Mouse (Mus musculus) small intestine, adult 10 weeks (tissue): ENCODE data around the gene Dnase1. TPM values are rescaled to one million over a fixed set of nuclear protein-coding genes. Genes with fewer than 3 reads are reported as not detected.

Experiments
- polyA plus RNA-seq: library from polyadenylated mRNA; stranded (reverse); fragments of 350-450 nt; fragmentation: Illumina TruSeq; extraction: RNeasy Lipid Tissue Mini Kit (QIAGEN cat#74804); gene quantifications from one replicate; pipeline ENCODE4 v1.2.3, GENCODE M21; 2014; ENCODE audit warnings: low replicate concordance

Dnase1 gene
- 226 TPM for polyA plus RNA-seq

GRCm38 (mm10) chr16:4036807-4037206 is at the start of gene Dnase1:
TSS of gene Dnase1 (plus strand) at chr16:4036942.

GRCm38 (mm10) chr16:4003489-4004398 is 33.0 kb upstream of the Dnase1 start, which contains the start of gene Slx4:
TSS of gene Slx4 (minus strand) at chr16:4003770.

GRCm38 (mm10) chr16:4077384-4078061 is 40.8 kb downstream of the Dnase1 start, which contains the start of gene Trap1:
TSS of gene Trap1 (minus strand) at chr16:4077827.

Other genes starting within 250 kb of the Dnase1 start
- gene Olfr15, start 206.1 kb upstream of the Dnase1 start, polyA plus RNA-seq = not detected
- 1.5 TPM for gene Zfp174, start 189.7 kb upstream of the Dnase1 start, polyA plus RNA-seq
- 150 TPM for gene Naa60, start 164.6 kb upstream of the Dnase1 start, polyA plus RNA-seq
- gene Zfp597, start 152.4 kb upstream of the Dnase1 start, polyA plus RNA-seq = 14.5 TPM
- gene Gm20695, start 152.3 kb upstream of the Dnase1 start, polyA plus RNA-seq = 1.3 TPM
- not detected for gene 1700037C18Rik, start 128.3 kb upstream of the Dnase1 start, polyA plus RNA-seq
- 10.1 TPM for gene Cluap1, start 128.1 kb upstream of the Dnase1 start, polyA plus RNA-seq
- 2.1 TPM for gene Nlrc3, start 60.3 kb upstream of the Dnase1 start, polyA plus RNA-seq
- 16.0 TPM for gene Slx4, start 33.2 kb upstream of the Dnase1 start, polyA plus RNA-seq
- 23.0 TPM for gene Trap1, start 40.9 kb downstream of the Dnase1 start, polyA plus RNA-seq
- gene Crebbp, start 177.1 kb downstream of the Dnase1 start, polyA plus RNA-seq = 10.8 TPM